Comparison of ENCODE assay signal across 17 mouse cellular contexts in the genomic region with DNA sequence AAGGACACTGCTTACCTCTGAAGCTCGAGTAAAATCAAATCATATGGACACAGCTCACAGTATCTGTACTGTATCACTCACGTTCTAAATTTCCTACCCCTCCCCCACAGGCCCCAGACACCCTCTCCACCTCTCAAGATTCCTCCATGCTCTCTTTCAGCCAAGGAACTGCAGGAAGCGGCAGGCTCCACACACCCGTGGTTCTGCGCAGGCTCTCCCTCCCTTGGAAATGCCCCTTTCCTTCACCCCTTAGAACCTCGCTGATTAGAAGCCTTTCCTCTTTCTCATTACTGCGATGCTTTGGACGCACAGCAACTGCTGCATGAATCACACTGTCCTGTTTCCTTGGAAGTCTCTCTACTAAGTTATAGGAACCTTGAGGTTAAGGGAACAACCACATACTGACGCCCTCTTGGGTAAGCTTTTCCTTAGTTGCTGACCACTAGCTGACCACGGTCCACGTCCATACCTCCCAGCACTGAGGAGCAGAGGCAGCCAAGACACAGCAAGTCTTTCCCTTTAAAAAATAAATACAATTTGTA. TPM values are rescaled to one million over a fixed set of nuclear protein-coding genes. Genes with fewer than 3 reads are reported as not detected.
DNase-seq lines count a peak whose midpoint lies in the region; ATAC-seq and TF ChIP-seq lines count a peak whose summit lies in the region.
"Had no signal": no experiment of that assay in that cellular context is flagged by ENCODE, and none has a peak within 500 bp of the region (broad histone marks: within the 10 kb centered on the region; RNA-seq: fewer than 3 reads in every experiment).

No protein-coding gene starts in this region.

- no peaks in the 10 kb centered on the region for H3K27me3 ChIP-seq in liver, embryonic 11.5 days (replicated peaks; ENCODE audit: control insufficient read depth, insufficient read depth, low read length)
- no peaks in the 10 kb centered on the region for H3K27me3 ChIP-seq in myocyte (ENCODE audit: control insufficient read depth, insufficient read depth, insufficient read length)
- H3K27me3 ChIP-seq: hindbrain, embryonic 15.5 days; limb, embryonic 15.5 days; midbrain, embryonic 12.5 days had no signal

- intact Hi-C loops in gastrocnemius, adult 2 months (cut with DNase I), result no loop called here

- 0 out of 2 replicates have a peak overlapping the region, but pooled peaks have one; percentile 13 for H3K4me2 ChIP-seq in liver, embryonic 11.5 days
- H3K4me2 ChIP-seq in myocyte (ENCODE audit: low read depth), result peak overlapping the region; percentile 54
- H3K4me2 ChIP-seq: hindbrain, embryonic 15.5 days; midbrain, embryonic 12.5 days had no signal

- TF ChIP-seq CTCF in gastrocnemius, adult 2 months (IDR thresholded peaks at IDR 0.05), result no peak

- H3K9me3 ChIP-seq in liver, embryonic 11.5 days (ENCODE audit: control insufficient read depth, low read length), result no peaks in the 10 kb centered on the region
- H3K9me3 ChIP-seq: hindbrain, embryonic 15.5 days; limb, embryonic 15.5 days; midbrain, embryonic 12.5 days had no signal

- no peak for ATAC-seq in liver, embryonic 11.5 days (replicated peaks; ENCODE audit: low FRiP score)
- ATAC-seq in granulocyte monocyte progenitor cell, adult 5-6 weeks (replicated peaks; ENCODE audit: poor library complexity, severe bottlenecking), result peak; percentile 28

- H3K36me3 ChIP-seq in liver, embryonic 11.5 days (ENCODE audit: control insufficient read depth, insufficient read depth, low read length), result no peaks in the 10 kb centered on the region
- no peaks in the 10 kb centered on the region for H3K36me3 ChIP-seq in myocyte (ENCODE audit: control insufficient read depth, insufficient read depth)
- H3K36me3 ChIP-seq: hindbrain, embryonic 15.5 days; midbrain, embryonic 12.5 days had no signal

- H3K4me1 ChIP-seq in liver, embryonic 11.5 days (replicated peaks; ENCODE audit: control insufficient read depth, insufficient read depth, low read length), result peaks cover 31% of the 10 kb centered on the region

- peak overlapping the region; percentile 47 for H3K4me3 ChIP-seq in gastrocnemius, adult 2 months
- no peak overlapping the region for H3K4me3 ChIP-seq in liver, embryonic 11.5 days (ENCODE audit: low read depth, low read length)
- no peak overlapping the region for H3K4me3 ChIP-seq in myocyte
- H3K4me3 ChIP-seq: erythroblast, embryonic 14.5 days; hindbrain, embryonic 15.5 days; limb, embryonic 15.5 days; midbrain, embryonic 12.5 days had no signal

- no peak for DNase-seq in gastrocnemius, adult 2 months
- no peak for DNase-seq in gastrocnemius, postnatal 4 days (ENCODE audit: low spot score in 2 of 2)
- no peak for DNase-seq in liver, embryonic 11.5 days (ENCODE audit: low spot score)
- DNase-seq in liver (no peak), adipocyte (ENCODE audit: low spot score) (no peak)
- DNase-seq in cerebellum, postnatal 10 days, result no peak
- DNase-seq: cerebellum, adult 11 months; gastrocnemius, postnatal 36 days; kidney, adult 9 months; lung, postnatal 10 days; thymus, adult 2 months had no signal

- H3ac ChIP-seq in myocyte (ENCODE audit: control insufficient read depth, insufficient read length), result no peak overlapping the region

- WGBS in liver, embryonic 11.5 days, result 58% methylated on average over 11 of the region's 11 CpGs

- peak overlapping the region; percentile 92; the same call in 1 of the 2 replicates for H3K27ac ChIP-seq in gastrocnemius, adult 2 months
- no peak overlapping the region for H3K27ac ChIP-seq in liver, embryonic 11.5 days (ENCODE audit: low read depth, low read length)
- H3K27ac ChIP-seq: hindbrain, embryonic 15.5 days; midbrain, embryonic 12.5 days had no signal

- H3K79me2 ChIP-seq in myocyte (ENCODE audit: control insufficient read depth, insufficient read depth), result peaks cover 83% of the 10 kb centered on the region

- no peak overlapping the region for H3K9ac ChIP-seq in liver, embryonic 11.5 days (ENCODE audit: low read depth, low read length)
- H3K9ac ChIP-seq: hindbrain, embryonic 15.5 days; limb, embryonic 15.5 days; midbrain, embryonic 12.5 days had no signal

- no peak for TF ChIP-seq POLR2A in myocyte (IDR thresholded peaks at IDR 0.05; ENCODE audit: insufficient read length, low read depth)

TF ChIP-seq in myocyte, 11 proteins besides CTCF, POLR2A, EP300 and RAD21:
- TF ChIP-seq MAX (IDR thresholded peaks at IDR 0.05; ENCODE audit: low read depth) (no peak), TCF12 (IDR thresholded peaks at IDR 0.05; ENCODE audit: insufficient read depth, poor library complexity, severe bottlenecking) (no peak), REST (IDR thresholded peaks at IDR 0.05; ENCODE audit: insufficient read depth, insufficient read length) (no peak), SRF (IDR thresholded peaks at IDR 0.05; ENCODE audit: control insufficient read depth, insufficient read length, low read depth) (no peak), CEBPB (IDR thresholded peaks at IDR 0.05; ENCODE audit: insufficient read depth, poor library complexity, severe bottlenecking) (no peak), MYOD1 (IDR thresholded peaks at IDR 0.05; ENCODE audit: control insufficient read depth in 1 of 3, insufficient read length in 2 of 3, low read depth in 2 of 3) (no peak), USF1 (IDR thresholded peaks at IDR 0.05; ENCODE audit: low read depth) (no peak)
TF ChIP-seq in myocyte: peak in this region for 0.

RNA-seq across cellular contexts. Expression of a gene that starts 3.9 kb away (rescaled TPM):
- 10 to 100 TPM; 16.6 to 18.2 TPM for total RNA-seq in gastrocnemius, adult 2 months (2021)
- 10 to 100 TPM; 24.9 to 25.0 TPM for total RNA-seq in gastrocnemius, postnatal 4 days (2021)
- polyA plus RNA-seq in liver, embryonic 11.5 days (2014; fragmentation: Nextera tagmentation; extraction: Ambion mirVana), result 6.6 and 7.8 TPM in 2 replicates
- 19.3 and 26.1 TPM in 2 replicates for total RNA-seq in granulocyte monocyte progenitor cell, adult 5-6 weeks (2014; fragmentation: Nextera tagmentation)
- total RNA-seq in granulocyte monocyte progenitor cell, adult 5-6 weeks (2017), result 18.1 and 19.1 TPM in 2 replicates
- polyA plus RNA-seq in myocyte (2012; fragmentation: generic; extraction: Trizol), result 7.6 TPM
